Mouse (Mus musculus) hindbrain, embryonic 15.5 days (tissue): ENCODE results near the gene Xpo5. TPM values are rescaled to one million over a fixed set of nuclear protein-coding genes. Genes with fewer than 3 reads are reported as not detected.

Experiments used
- ATAC-seq: fragments of 200-750 bp; cut with Nextera tagmentation; 2 replicates; pipeline ENCODE4 v1.8.0; 2017; ENCODE audit warnings: low read depth, moderate number of reproducible peaks, moderate TSS enrichment; ENCODE audit not compliant: low FRiP score
- H3K27ac ChIP-seq: fragments of 300-500 bp; sonication (generic); replicated peaks from 2 replicates; pipeline ENCODE4 v1.5.1; 2015; ENCODE audit warnings: mild to moderate bottlenecking, inconsistent platforms
- H3K27me3 ChIP-seq: fragments of 300-500 bp; sonication (generic); 2 replicates; pipeline ENCODE4 v1.6.1; 2015; ENCODE audit warnings: control low read depth, inconsistent platforms
- H3K36me3 ChIP-seq: fragments of 300-500 bp; sonication (generic); 2 replicates; pipeline ENCODE4 v1.6.1; 2015; ENCODE audit warnings: control low read depth, inconsistent platforms
- H3K4me1 ChIP-seq: fragments of 300-500 bp; sonication (generic); replicated peaks from 2 replicates; pipeline ENCODE4 v1.6.1; 2015; ENCODE audit warnings: control low read depth, inconsistent platforms
- H3K4me2 ChIP-seq: fragments of 300-500 bp; sonication (generic); 2 replicates; pipeline ENCODE4 v1.6.1; 2015; ENCODE audit warnings: moderate library complexity, mild to moderate bottlenecking, inconsistent platforms
- H3K4me3 ChIP-seq: fragments of 300-500 bp; sonication (generic); 2 replicates; pipeline ENCODE4 v1.5.1; 2015; ENCODE audit warnings: mild to moderate bottlenecking, inconsistent platforms
- H3K9ac ChIP-seq: fragments of 300-500 bp; sonication (generic); 2 replicates; pipeline ENCODE4 v1.6.1; 2015; ENCODE audit warnings: inconsistent platforms
- H3K9me3 ChIP-seq: fragments of 300-500 bp; sonication (generic); 2 replicates; pipeline ENCODE4 v1.6.1; 2016; ENCODE audit warnings: control low read depth, inconsistent platforms
- WGBS: fragments of 180-500 bp; shearing (Covaris S2); methylation state at CpG from one replicate; pipeline ENCODE4 v1.1.7; 2015; 5-methylcytosine and 5-hydroxymethylcytosine counted together
- polyA plus RNA-seq: library from polyadenylated mRNA; unstranded; fragments of >200 nt; fragmentation: Nextera tagmentation; extraction: Ambion mirVana; gene quantifications from 2 replicates; pipeline ENCODE4 v1.2.1, GENCODE M21; 2015

Xpo5 gene
- polyA plus RNA-seq, 1 experiment from 2014 or later: 34.5 TPM

- no peak for ATAC-seq
- whole genome bisulfite sequencing: 87% methylated on average over 9 of the region's 9 CpGs
- H3K36me3 ChIP-seq: peaks cover 42% of the 10 kb centered on the region
- H3K27me3 ChIP-seq: no peaks in the 10 kb centered on the region
- H3K4me2 ChIP-seq: 0 out of 2 replicates have a peak overlapping the region, but pooled peaks have one; percentile 11
- no peaks in the 10 kb centered on the region for H3K9me3 ChIP-seq
- H3K4me3 ChIP-seq: no peak overlapping the region
- peaks cover 32% of the 10 kb centered on the region for H3K4me1 ChIP-seq
- no peak overlapping the region for H3K27ac ChIP-seq
- no peak overlapping the region for H3K9ac ChIP-seq
These were observed 39.6 kb upstream of the Xpo5 start for GRCm38 (mm10) chr17:46162951-46163421.

GRCm38 (mm10) chr17:46164301-46164700 is 38.3 kb upstream of the Xpo5 start:
- ATAC-seq: no peak
- H3K9me3 ChIP-seq: no peaks in the 10 kb centered on the region
- 96% methylated on average over 8 of the region's 8 CpGs for WGBS

GRCm38 (mm10) chr17:46164791-46165190 is 37.8 kb upstream of the Xpo5 start:
- H3K27me3 ChIP-seq: no peaks in the 10 kb centered on the region
- 96% methylated on average over 10 of the region's 10 CpGs for WGBS
- H3K4me3 ChIP-seq: no peak overlapping the region
- H3K9me3 ChIP-seq: no peaks in the 10 kb centered on the region
- ATAC-seq: no peak
- H3K27ac ChIP-seq: no peak overlapping the region
- peaks cover 58% of the 10 kb centered on the region for H3K36me3 ChIP-seq
- peaks cover 29% of the 10 kb centered on the region for H3K4me1 ChIP-seq
- no peak overlapping the region for H3K4me2 ChIP-seq
- H3K9ac ChIP-seq: no peak overlapping the region

More at GRCm38 (mm10) chr17:46164301-46164700, 38.3 kb upstream of the Xpo5 start:
- no peak overlapping the region for H3K27ac ChIP-seq
- H3K9ac ChIP-seq: no peak overlapping the region
- H3K4me1 ChIP-seq: peaks cover 32% of the 10 kb centered on the region
- peaks cover 53% of the 10 kb centered on the region for H3K36me3 ChIP-seq
- H3K4me2 ChIP-seq: no peak overlapping the region
- H3K27me3 ChIP-seq: no peaks in the 10 kb centered on the region
- no peak overlapping the region for H3K4me3 ChIP-seq

- Histone ChIP-seq H3K27ac (no peak overlapping the region), H3K36me3 (peaks cover 61% of the 10 kb centered on the region), H3K4me1 (peaks cover 22% of the 10 kb centered on the region), H3K4me3 (no peak overlapping the region), H3K4me2 (no peak overlapping the region), H3K9me3 (no peaks in the 10 kb centered on the region), H3K9ac (no peak overlapping the region), H3K27me3 (no peaks in the 10 kb centered on the region)
- WGBS: 92% methylated on average over 12 of the region's 12 CpGs
- ATAC-seq: no peak
These were observed 37.1 kb upstream of the Xpo5 start for GRCm38 (mm10) chr17:46165460-46165859.

GRCm38 (mm10) chr17:46166270-46166669 is 36.3 kb upstream of the Xpo5 start:
- Histone ChIP-seq H3K4me2 (no peak overlapping the region), H3K4me3 (no peak overlapping the region), H3K9ac (no peak overlapping the region), H3K36me3 (peaks cover 66% of the 10 kb centered on the region), H3K4me1 (peaks cover 22% of the 10 kb centered on the region), H3K27me3 (no peaks in the 10 kb centered on the region), H3K27ac (no peak overlapping the region), H3K9me3 (no peaks in the 10 kb centered on the region)
- WGBS: 90% methylated on average over 5 of the region's 5 CpGs
- no peak for ATAC-seq

- 79% methylated on average over 11 of the region's 11 CpGs for WGBS
- Histone ChIP-seq H3K4me1 (peaks cover 14% of the 10 kb centered on the region), H3K27me3 (no peaks in the 10 kb centered on the region), H3K4me3 (no peak overlapping the region), H3K4me2 (no peak overlapping the region), H3K9ac (no peak overlapping the region), H3K36me3 (peaks cover 70% of the 10 kb centered on the region), H3K9me3 (no peaks in the 10 kb centered on the region), H3K27ac (no peak overlapping the region)
- ATAC-seq: no peak
These were observed 35.6 kb upstream of the Xpo5 start for GRCm38 (mm10) chr17:46167014-46167413.

- 68% methylated on average over 5 of the region's 5 CpGs for WGBS
- Histone ChIP-seq H3K4me3 (no peak overlapping the region), H3K36me3 (peaks cover 83% of the 10 kb centered on the region), H3K4me2 (no peak overlapping the region), H3K9ac (no peak overlapping the region), H3K9me3 (no peaks in the 10 kb centered on the region), H3K27me3 (no peaks in the 10 kb centered on the region), H3K27ac (no peak overlapping the region), H3K4me1 (peaks cover 1% of the 10 kb centered on the region)
- no peak for ATAC-seq
These were observed 34.3 kb upstream of the Xpo5 start for GRCm38 (mm10) chr17:46168318-46168717.

- H3K9me3 ChIP-seq: no peaks in the 10 kb centered on the region
- peaks cover 84% of the 10 kb centered on the region for H3K36me3 ChIP-seq
- no peak overlapping the region for H3K4me2 ChIP-seq
- whole genome bisulfite sequencing: 96% methylated on average over 5 of the region's 5 CpGs
- H3K4me3 ChIP-seq: no peak overlapping the region
- no peaks in the 10 kb centered on the region for H3K27me3 ChIP-seq
- no peak overlapping the region for H3K9ac ChIP-seq
- H3K4me1 ChIP-seq: no peaks in the 10 kb centered on the region
- H3K27ac ChIP-seq: no peak overlapping the region
- no peak for ATAC-seq
These were observed 33.8 kb upstream of the Xpo5 start for GRCm38 (mm10) chr17:46168768-46169167.

- no peak overlapping the region for H3K27ac ChIP-seq
- no peak overlapping the region for H3K9ac ChIP-seq
- no peak overlapping the region for H3K4me2 ChIP-seq
- ATAC-seq: no peak
- H3K27me3 ChIP-seq: no peaks in the 10 kb centered on the region
- H3K4me3 ChIP-seq: no peak overlapping the region
- no peaks in the 10 kb centered on the region for H3K9me3 ChIP-seq
- peaks cover 73% of the 10 kb centered on the region for H3K36me3 ChIP-seq
- H3K4me1 ChIP-seq: no peaks in the 10 kb centered on the region
- WGBS: 74% methylated on average over 3 of the region's 3 CpGs
These were observed 32.0 kb upstream of the Xpo5 start for GRCm38 (mm10) chr17:46170538-46170937.

- 88% methylated on average over 4 of the region's 4 CpGs for WGBS
- H3K36me3 ChIP-seq: peaks cover 85% of the 10 kb centered on the region
These were observed 20.3 kb upstream of the Xpo5 start for GRCm38 (mm10) chr17:46182273-46182672.

GRCm38 (mm10) chr17:46188829-46189228 is 13.8 kb upstream of the Xpo5 start:
- no peak overlapping the region for H3K27ac ChIP-seq
- no peak overlapping the region for H3K9ac ChIP-seq
- H3K4me1 ChIP-seq: no peaks in the 10 kb centered on the region
- no peak overlapping the region for H3K4me2 ChIP-seq
- ATAC-seq: no peak
- H3K27me3 ChIP-seq: no peaks in the 10 kb centered on the region
- H3K36me3 ChIP-seq: peaks cover 66% of the 10 kb centered on the region
- H3K4me3 ChIP-seq: no peak overlapping the region
- WGBS: 97% methylated on average over 2 of the region's 2 CpGs
- no peaks in the 10 kb centered on the region for H3K9me3 ChIP-seq

More at GRCm38 (mm10) chr17:46182273-46182672, 20.3 kb upstream of the Xpo5 start:
- Histone ChIP-seq H3K4me1 (no peaks in the 10 kb centered on the region), H3K9me3 (no peaks in the 10 kb centered on the region), H3K4me2 (no peak overlapping the region), H3K27me3 (no peaks in the 10 kb centered on the region), H3K4me3 (no peak overlapping the region), H3K27ac (no peak overlapping the region), H3K9ac (no peak overlapping the region)
- no peak for ATAC-seq

- no peaks in the 10 kb centered on the region for H3K9me3 ChIP-seq
- peaks cover 42% of the 10 kb centered on the region for H3K4me1 ChIP-seq
- no peaks in the 10 kb centered on the region for H3K27me3 ChIP-seq
- H3K36me3 ChIP-seq: peaks cover 29% of the 10 kb centered on the region
- WGBS: 56% methylated on average over 6 of the region's 6 CpGs
- H3K4me2 ChIP-seq: peak overlapping the region; percentile 88
- no peak for ATAC-seq
- H3K9ac ChIP-seq: no peak overlapping the region
- H3K27ac ChIP-seq: no peak overlapping the region
- H3K4me3 ChIP-seq: peak overlapping the region; percentile 83; the same call in 1 of the 2 replicates
These were observed 1.4 kb upstream of the Xpo5 start for GRCm38 (mm10) chr17:46201151-46201550.

- H3K4me1 ChIP-seq: peaks cover 42% of the 10 kb centered on the region
- H3K4me3 ChIP-seq: peak overlapping the region; percentile 83
- no peaks in the 10 kb centered on the region for H3K9me3 ChIP-seq
- H3K27ac ChIP-seq: peak overlapping the region; percentile 77
- H3K27me3 ChIP-seq: no peaks in the 10 kb centered on the region
- H3K4me2 ChIP-seq: peak overlapping the region; percentile 88
- peaks cover 29% of the 10 kb centered on the region for H3K36me3 ChIP-seq
- peak overlapping the region; percentile 72 for H3K9ac ChIP-seq
- under 1% methylated on average over 20 of the region's 20 CpGs for WGBS
- peak; percentile 49; the same call in 1 of the 2 replicates for ATAC-seq
These were observed 496 bp downstream of the Xpo5 start for GRCm38 (mm10) chr17:46203078-46203477.
